Mouse (Mus musculus) limb, embryonic 15.5 days (tissue): ENCODE measurements around the gene Rtl5. TPM values are rescaled to one million over a fixed set of nuclear protein-coding genes. Genes with fewer than 3 reads are reported as not detected.

Experiments
- ATAC-seq: fragments of 200-750 bp; cut with Nextera tagmentation; 2 replicates; pipeline ENCODE4 v1.8.0; 2017; ENCODE audit warnings: low read depth, moderate TSS enrichment; ENCODE audit not compliant: insufficient number of reproducible peaks, low FRiP score, low TSS enrichment
- H3K27ac ChIP-seq: fragments of 300-500 bp; sonication (generic); 2 replicates; pipeline ENCODE4 v1.5.1; 2015; ENCODE audit warnings: moderate library complexity, mild to moderate bottlenecking, inconsistent platforms
- H3K27me3 ChIP-seq: fragments of 300-500 bp; sonication (generic); 2 replicates; pipeline ENCODE4 v1.6.1; 2015; ENCODE audit warnings: inconsistent platforms
- H3K36me3 ChIP-seq: fragments of 300-500 bp; sonication (generic); 2 replicates; pipeline ENCODE4 v1.6.1; 2015; ENCODE audit warnings: inconsistent platforms
- H3K4me1 ChIP-seq: fragments of 300-500 bp; sonication (generic); 2 replicates; pipeline ENCODE4 v1.6.1; 2015; ENCODE audit warnings: inconsistent platforms
- H3K4me2 ChIP-seq: fragments of 300-500 bp; sonication (generic); 2 replicates; pipeline ENCODE4 v1.6.1; 2015; ENCODE audit warnings: mild to moderate bottlenecking, inconsistent platforms
- H3K4me3 ChIP-seq: fragments of 300-500 bp; sonication (generic); 2 replicates; pipeline ENCODE4 v1.5.1; 2015; ENCODE audit warnings: mild to moderate bottlenecking, inconsistent platforms
- H3K9ac ChIP-seq: fragments of 300-500 bp; sonication (generic); 2 replicates; pipeline ENCODE4 v1.6.1; 2015; ENCODE audit warnings: inconsistent platforms
- H3K9me3 ChIP-seq: fragments of 300-500 bp; sonication (generic); 2 replicates; pipeline ENCODE4 v1.6.1; 2016; ENCODE audit warnings: inconsistent platforms
- WGBS: fragments of 180-500 bp; shearing (Covaris S2); methylation state at CpG from one replicate; pipeline ENCODE4 v1.1.7; 2015; 5-methylcytosine and 5-hydroxymethylcytosine counted together
- polyA plus RNA-seq: library from polyadenylated mRNA; unstranded; fragments of >200 nt; fragmentation: Nextera tagmentation; extraction: Ambion mirVana; gene quantifications from 2 replicates; pipeline ENCODE4 v1.2.1, GENCODE M21; 2015

Rtl5 gene
- polyA plus RNA-seq, 1 experiment from 2014 or later = 2.2 TPM

DNA sequence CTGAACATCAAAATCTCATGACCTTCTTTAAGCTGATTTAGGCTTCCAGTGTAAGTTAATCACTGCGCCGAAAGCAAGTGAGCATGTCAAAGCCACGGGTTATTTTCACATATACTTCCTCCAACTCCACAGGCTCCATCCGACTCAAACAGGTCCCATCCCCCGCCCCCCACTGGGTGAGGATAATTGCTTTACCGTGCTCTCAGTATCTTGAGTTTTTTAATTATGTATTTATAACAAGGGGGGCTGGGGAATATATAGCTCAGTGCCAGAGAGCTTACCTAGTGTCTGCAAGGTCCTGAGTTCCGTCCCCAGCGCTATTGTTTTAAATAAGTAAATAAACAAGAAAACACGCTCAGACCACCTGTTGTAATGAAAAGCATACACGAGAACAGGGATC, 10.0 kb upstream of the Rtl5 start:
- no peak overlapping the region for H3K27ac ChIP-seq
- WGBS = 46% methylated on average over 10 of the region's 10 CpGs
- no peak overlapping the region for H3K9ac ChIP-seq
- no peak overlapping the region for H3K4me2 ChIP-seq
- no peaks in the 10 kb centered on the region for H3K4me1 ChIP-seq
- no peak overlapping the region for H3K4me3 ChIP-seq
- ATAC-seq = no peak
- H3K27me3 ChIP-seq = peaks cover 4% of the 10 kb centered on the region; the same call in 1 of the 2 replicates
- H3K9me3 ChIP-seq = no peaks in the 10 kb centered on the region
- H3K36me3 ChIP-seq = peaks cover 3% of the 10 kb centered on the region; the same call in 1 of the 2 replicates

DNA sequence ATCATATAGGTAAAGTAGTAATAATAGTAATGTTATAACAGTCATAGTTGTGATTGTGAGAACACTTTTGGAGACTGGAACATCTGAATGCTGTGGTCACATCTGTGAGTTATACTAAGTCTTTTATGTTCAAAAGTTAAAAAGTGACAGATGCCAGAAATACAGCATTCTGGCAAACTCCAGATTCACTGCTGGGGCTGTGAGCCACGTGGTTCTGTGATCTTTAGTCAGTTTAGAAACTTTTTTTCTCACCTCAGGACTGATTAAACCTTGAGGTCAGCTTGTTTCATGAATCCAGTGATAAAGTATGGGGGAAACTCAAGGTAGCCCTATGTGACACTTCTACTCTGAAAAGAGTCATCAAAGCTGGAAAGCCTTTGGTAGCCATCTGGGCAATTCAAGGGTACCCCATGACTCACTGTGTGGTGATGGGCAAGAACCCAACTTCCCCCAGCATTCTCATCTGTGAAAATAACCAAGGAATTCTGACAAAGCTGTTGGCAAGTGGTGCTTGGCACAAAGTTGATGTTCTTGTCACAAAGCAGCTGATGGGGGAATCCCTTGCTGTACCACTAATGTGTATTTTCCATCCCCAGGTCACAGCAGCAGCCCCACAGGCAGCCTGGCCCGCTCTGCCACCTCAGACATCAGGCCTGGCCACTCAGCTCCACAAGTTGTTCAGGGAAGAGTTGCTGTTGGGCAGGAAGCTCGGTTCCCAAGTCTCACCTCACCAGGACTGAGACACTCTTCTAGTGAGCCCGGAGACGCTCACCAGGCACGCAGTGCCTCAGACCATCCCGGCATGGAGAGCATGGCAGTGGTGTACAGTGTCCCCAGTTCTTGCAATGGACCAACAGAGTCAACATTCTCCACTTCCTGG, 6.0 kb upstream of the Rtl5 start:
- peaks cover 3% of the 10 kb centered on the region; the same call in 1 of the 2 replicates for H3K36me3 ChIP-seq
- H3K27ac ChIP-seq = no peak overlapping the region
- no peaks in the 10 kb centered on the region for H3K4me1 ChIP-seq
- H3K9ac ChIP-seq = no peak overlapping the region
- no peak for ATAC-seq
- no peaks in the 10 kb centered on the region for H3K9me3 ChIP-seq
- no peak overlapping the region for H3K4me2 ChIP-seq
- WGBS = 82% methylated on average over 7 of the region's 7 CpGs
- H3K4me3 ChIP-seq = no peak overlapping the region
- peaks cover 11% of the 10 kb centered on the region for H3K27me3 ChIP-seq

DNA sequence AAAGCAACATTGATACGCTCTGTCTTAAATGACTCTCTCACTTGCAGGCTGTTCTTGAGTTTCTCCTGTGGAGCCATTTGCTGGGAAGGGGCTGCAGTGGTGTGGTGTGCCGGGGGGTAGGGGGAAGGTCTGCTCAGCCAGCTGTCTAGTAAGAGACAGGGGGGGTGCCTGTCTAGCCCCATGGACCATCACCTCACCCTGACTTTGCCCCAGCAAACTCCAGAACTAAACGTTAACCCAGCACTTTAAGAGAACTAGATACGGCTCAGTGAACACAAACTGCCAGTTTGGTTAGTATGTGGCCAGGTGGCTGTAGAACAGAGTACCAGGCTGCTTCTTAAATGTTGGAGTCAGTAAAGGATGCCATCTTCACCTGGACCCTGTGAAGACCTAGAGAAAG, 4.1 kb upstream of the Rtl5 start:
- Histone ChIP-seq H3K27me3 (peaks cover 20% of the 10 kb centered on the region), H3K4me2 (no peak overlapping the region), H3K4me1 (no peaks in the 10 kb centered on the region), H3K4me3 (no peak overlapping the region), H3K9ac (no peak overlapping the region), H3K27ac (no peak overlapping the region), H3K36me3 (peaks cover 3% of the 10 kb centered on the region; the same call in 1 of the 2 replicates), H3K9me3 (no peaks in the 10 kb centered on the region)
- no peak for ATAC-seq
- WGBS = 61% methylated on average over 4 of the region's 4 CpGs

DNA sequence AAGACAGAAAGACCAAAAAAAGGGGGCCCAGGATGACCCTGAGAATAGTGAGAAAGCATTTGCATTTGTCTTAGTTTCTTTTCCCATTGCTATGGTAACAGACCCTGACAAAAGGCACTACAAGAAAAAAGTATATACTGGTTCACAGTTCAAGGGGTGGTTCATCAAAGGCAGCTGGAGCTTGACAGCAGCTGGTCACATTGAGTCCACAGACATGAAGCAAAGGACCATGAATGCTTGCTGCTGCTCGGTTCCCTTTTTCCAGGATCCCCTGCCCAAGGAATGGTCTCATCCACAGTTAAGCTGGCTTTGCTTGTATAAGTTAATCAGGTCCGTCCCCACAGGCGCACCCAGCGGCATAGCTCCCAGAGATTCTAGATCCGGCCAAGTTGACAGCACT, 3.3 kb upstream of the Rtl5 start:
- WGBS = 73% methylated on average over 5 of the region's 5 CpGs
- Histone ChIP-seq H3K27me3 (peaks cover 26% of the 10 kb centered on the region), H3K9me3 (no peaks in the 10 kb centered on the region), H3K4me2 (no peak overlapping the region), H3K27ac (no peak overlapping the region), H3K4me3 (no peak overlapping the region), H3K4me1 (no peaks in the 10 kb centered on the region), H3K36me3 (peaks cover 3% of the 10 kb centered on the region; the same call in 1 of the 2 replicates), H3K9ac (no peak overlapping the region)
- ATAC-seq = no peak

DNA sequence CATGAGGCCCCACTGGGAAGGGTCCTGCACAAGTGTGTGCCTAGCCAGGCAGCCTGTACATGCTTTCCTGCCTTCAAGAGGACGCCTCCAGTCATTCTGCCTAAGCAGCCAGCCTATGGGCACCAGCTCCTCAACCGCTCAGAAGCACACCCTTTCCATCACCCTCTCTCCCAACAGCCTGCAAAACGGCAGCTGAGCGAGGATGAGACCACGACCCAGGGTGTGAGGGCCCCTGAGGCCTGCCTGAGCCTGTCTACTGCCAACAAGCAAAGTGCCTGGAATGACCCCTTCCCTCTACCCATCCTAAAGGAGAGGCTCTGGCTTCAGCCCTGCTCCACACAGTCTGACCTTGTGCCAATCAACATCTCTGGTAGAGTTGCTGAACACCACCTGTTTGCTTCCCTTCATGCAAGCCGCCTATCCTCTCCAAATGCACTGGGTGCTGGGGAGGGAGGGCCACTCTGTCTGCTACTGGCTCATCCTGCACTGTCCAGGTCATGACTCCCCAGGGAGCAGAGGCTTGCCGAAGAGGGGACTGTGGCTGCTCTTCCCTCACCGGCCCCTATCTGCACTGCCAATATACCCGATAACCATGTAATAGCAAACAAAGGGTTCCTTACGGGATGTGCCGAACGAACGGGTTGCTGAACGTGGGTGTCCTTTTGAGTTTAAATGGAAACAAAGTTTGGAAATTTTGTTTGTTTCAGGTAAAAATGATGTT, 2.7 kb upstream of the Rtl5 start:
- no peaks in the 10 kb centered on the region for H3K9me3 ChIP-seq
- H3K36me3 ChIP-seq = peaks cover 3% of the 10 kb centered on the region; the same call in 1 of the 2 replicates
- H3K27ac ChIP-seq = no peak overlapping the region
- WGBS = 85% methylated on average over 14 of the region's 14 CpGs
- no peaks in the 10 kb centered on the region for H3K4me1 ChIP-seq
- H3K27me3 ChIP-seq = peaks cover 26% of the 10 kb centered on the region
- H3K9ac ChIP-seq = no peak overlapping the region
- H3K4me3 ChIP-seq = no peak overlapping the region
- no peak overlapping the region for H3K4me2 ChIP-seq
- ATAC-seq = no peak

DNA sequence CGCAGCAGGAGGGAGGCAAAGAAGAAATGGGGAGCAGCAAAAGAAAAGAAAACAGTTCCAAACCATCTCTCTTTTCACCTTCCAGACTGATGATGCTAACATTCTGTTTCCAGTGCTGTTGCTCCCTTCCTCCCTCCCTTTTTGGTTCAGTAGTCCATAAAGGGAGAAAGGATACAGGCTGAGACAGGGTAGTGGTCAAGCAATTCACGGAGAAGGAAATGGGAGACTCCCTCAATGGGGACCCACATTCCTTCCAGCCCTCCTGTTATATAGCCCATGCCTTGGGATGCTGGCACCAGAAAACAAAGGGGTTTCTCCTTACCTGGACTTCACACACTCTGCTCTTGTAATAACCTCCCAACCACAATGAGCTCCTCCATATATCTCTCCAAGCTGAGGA, 413 bp upstream of the Rtl5 start:
- Histone ChIP-seq H3K9me3 (no peaks in the 10 kb centered on the region), H3K36me3 (no peaks in the 10 kb centered on the region), H3K4me1 (no peaks in the 10 kb centered on the region), H3K27me3 (peaks cover 35% of the 10 kb centered on the region), H3K27ac (peak overlapping the region; percentile 82), H3K4me2 (peak overlapping the region; percentile 73), H3K4me3 (peak overlapping the region; percentile 49), H3K9ac (no peak overlapping the region)
- ATAC-seq = no peak
- WGBS = 16% methylated on average over 2 of the region's 2 CpGs

DNA sequence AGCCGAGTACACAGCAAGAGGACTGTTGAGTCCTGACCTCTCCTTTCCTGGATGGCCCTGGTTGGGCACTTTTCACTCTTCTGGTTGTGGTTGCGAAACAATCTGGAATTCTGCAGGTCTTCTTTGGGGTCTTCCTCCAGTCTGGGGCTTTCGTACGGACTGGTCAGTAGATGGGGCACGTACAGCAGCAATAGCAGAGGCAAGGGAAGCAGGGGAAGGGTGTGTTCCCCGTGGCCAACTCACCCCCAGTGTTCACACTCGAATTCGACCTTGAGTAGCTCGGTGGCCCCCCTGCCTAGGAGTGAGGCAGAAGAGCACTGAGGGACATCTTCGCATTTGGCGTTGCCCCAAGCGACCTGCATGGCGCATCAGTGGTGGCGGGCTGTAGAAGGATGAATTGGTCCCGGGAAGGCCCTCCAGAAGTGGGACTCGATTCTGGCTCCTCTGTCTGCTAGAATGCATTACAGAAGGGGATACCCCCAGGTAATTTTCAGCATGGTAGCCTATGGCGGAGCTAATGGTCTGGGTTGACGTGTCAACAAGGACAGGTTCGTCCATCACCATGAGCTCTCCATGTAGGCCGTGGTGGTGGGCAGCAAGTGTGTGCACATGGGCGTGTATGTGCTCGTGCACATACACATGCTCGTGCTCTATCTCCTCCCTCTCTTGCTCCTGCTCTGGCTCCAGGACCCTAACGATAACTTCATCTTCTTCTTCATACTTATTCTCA, 2.1 kb downstream of the Rtl5 start:
- H3K4me2 ChIP-seq = no peak overlapping the region
- no peaks in the 10 kb centered on the region for H3K9me3 ChIP-seq
- WGBS = 93% methylated on average over 24 of the region's 24 CpGs
- peaks cover 33% of the 10 kb centered on the region for H3K27me3 ChIP-seq
- H3K4me1 ChIP-seq = peaks cover 2% of the 10 kb centered on the region; the same call in 1 of the 2 replicates
- H3K36me3 ChIP-seq = no peaks in the 10 kb centered on the region
- no peak overlapping the region for H3K9ac ChIP-seq
- no peak for ATAC-seq
- H3K27ac ChIP-seq = no peak overlapping the region
- no peak overlapping the region for H3K4me3 ChIP-seq

DNA sequence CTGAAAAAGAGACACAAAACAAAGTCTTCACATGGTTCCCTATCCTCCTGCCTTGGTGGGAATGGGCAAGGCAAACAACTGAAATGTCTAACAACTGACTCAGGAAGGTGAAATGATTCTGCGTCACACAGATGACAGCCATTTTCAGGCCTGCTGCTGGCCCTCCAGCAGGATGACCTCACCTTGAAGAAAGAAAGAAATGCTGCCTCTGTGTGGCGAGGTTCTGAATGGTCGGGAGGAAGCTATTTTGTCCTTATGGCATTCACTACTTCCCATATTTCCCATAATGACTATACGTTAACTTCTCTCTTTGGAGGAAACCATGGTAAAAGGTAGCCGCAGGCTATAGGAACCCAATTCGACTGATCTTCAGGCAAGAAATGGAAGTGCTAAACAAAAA, 4.0 kb downstream of the Rtl5 start:
- ATAC-seq = no peak
- no peak overlapping the region for H3K27ac ChIP-seq
- peaks cover 5% of the 10 kb centered on the region; the same call in 1 of the 2 replicates for H3K4me1 ChIP-seq
- H3K9me3 ChIP-seq = no peaks in the 10 kb centered on the region
- no peaks in the 10 kb centered on the region for H3K36me3 ChIP-seq
- H3K4me2 ChIP-seq = no peak overlapping the region
- peaks cover 41% of the 10 kb centered on the region for H3K27me3 ChIP-seq
- WGBS = 66% methylated on average over 6 of the region's 6 CpGs
- no peak overlapping the region for H3K9ac ChIP-seq
- H3K4me3 ChIP-seq = no peak overlapping the region

DNA sequence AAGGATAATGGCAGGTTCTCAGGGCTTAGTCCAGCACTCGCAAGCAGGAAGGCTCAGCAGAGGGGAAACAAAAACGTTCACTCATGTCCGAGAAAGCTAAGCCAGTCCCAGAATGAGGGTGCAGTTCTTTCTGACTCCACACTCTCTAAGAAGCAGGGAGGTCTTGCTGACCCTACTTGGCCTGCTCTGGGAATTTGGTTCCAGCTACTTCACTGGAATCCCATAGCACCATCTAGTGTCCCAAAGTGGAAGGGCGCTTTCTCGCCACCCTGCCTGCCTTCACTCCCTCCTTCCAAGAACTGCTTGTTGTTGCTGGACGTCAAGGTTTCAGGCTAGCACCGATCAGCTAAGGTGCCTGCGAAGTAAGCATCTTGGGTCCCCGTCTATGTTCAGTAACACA, 5.0 kb downstream of the Rtl5 start:
- no peaks in the 10 kb centered on the region for H3K9me3 ChIP-seq
- peaks cover 38% of the 10 kb centered on the region for H3K27me3 ChIP-seq
- no peak overlapping the region for H3K4me2 ChIP-seq
- no peak overlapping the region for H3K27ac ChIP-seq
- H3K9ac ChIP-seq = no peak overlapping the region
- no peak overlapping the region for H3K4me3 ChIP-seq
- no peak for ATAC-seq
- 23% methylated on average over 9 of the region's 9 CpGs for WGBS
- H3K36me3 ChIP-seq = no peaks in the 10 kb centered on the region
- peaks cover 5% of the 10 kb centered on the region; the same call in 1 of the 2 replicates for H3K4me1 ChIP-seq

DNA sequence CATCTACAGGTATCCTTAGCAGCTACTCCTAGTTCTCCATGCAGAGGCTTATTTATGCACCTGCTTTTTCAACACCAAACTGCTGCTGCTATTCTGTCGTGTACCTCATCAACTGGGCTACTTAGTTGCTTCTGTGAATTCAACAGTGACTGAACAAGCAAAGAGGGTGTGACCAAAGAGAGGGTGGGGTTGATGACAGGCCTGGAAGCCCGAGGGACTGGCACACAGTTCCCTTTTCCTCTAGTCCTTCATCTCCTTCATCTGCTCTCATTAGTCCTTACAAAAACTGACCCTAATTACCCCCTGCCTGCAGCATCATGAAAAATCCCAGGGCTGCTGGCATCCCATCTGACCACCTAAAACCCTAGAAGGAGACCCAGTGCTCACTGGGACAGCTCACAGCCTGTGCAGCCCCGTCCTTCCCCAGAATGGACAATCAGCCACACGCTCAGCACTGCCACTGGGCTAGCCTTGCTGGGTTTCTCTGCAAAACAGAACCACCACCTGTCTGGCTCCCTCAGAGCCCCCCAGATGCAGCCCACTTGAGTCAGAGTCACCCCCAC, 5.8 kb downstream of the Rtl5 start:
- H3K27ac ChIP-seq = no peak overlapping the region
- H3K9me3 ChIP-seq = no peaks in the 10 kb centered on the region
- H3K27me3 ChIP-seq = peaks cover 30% of the 10 kb centered on the region
- H3K9ac ChIP-seq = no peak overlapping the region
- no peak overlapping the region for H3K4me3 ChIP-seq
- WGBS = 48% methylated on average over 4 of the region's 4 CpGs
- H3K4me2 ChIP-seq = no peak overlapping the region
- no peak for ATAC-seq
- H3K4me1 ChIP-seq = peaks cover 7% of the 10 kb centered on the region; the same call in 1 of the 2 replicates
- H3K36me3 ChIP-seq = no peaks in the 10 kb centered on the region

DNA sequence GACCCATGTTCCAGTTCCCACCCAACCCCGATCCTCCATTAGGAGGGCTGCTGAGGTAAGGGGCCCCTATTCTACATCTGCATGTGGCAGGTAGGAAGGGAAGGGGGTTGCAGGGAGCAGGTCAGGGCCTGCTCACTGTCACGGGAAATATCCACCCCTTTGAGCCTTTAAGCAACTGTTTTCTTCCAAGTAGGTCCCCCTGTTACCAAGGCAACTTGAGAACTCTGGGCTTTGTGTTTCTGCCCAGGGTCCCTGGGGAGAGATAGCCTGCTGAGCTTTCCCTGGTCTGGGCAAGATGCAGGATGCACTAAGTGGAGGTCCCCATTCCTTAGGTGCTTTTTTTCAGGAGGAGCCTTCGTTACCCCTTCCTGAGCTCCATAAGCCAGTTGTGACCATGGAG, 7.0 kb downstream of the Rtl5 start:
- Histone ChIP-seq H3K9me3 (no peaks in the 10 kb centered on the region), H3K9ac (no peak overlapping the region), H3K27ac (no peak overlapping the region), H3K36me3 (no peaks in the 10 kb centered on the region), H3K4me2 (no peak overlapping the region), H3K4me1 (peaks cover 10% of the 10 kb centered on the region; the same call in 1 of the 2 replicates), H3K4me3 (no peak overlapping the region), H3K27me3 (peaks cover 23% of the 10 kb centered on the region)
- no peak for ATAC-seq
- 57% methylated on average over 3 of the region's 3 CpGs for WGBS
